Mouse (Mus musculus) bone marrow macrophage, adult 2 months (primary cell): ENCODE results near the gene Itgb2l.

Experiments
- CTCF ChIP-seq: IDR thresholded peaks from 2 replicates; pipeline ENCODE4 v1.5.1; 2012; ENCODE audit warnings: low read depth, mild to moderate bottlenecking, low read length, moderate library complexity
- POLR2A ChIP-seq: IDR thresholded peaks from 2 replicates; pipeline ENCODE4 v1.6.1; 2012; ENCODE audit warnings: mild to moderate bottlenecking, low read depth, low read length, borderline replicate concordance

GRCm38 (mm10) chr16:96487007-96487684 lies 43.7 kb upstream of the Itgb2l start:
- no peak for TF ChIP-seq CTCF
- no peak for TF ChIP-seq POLR2A
